Mouse (Mus musculus) liver, adult 2 months (tissue): ENCODE results near the gene Cacng3.

ENCODE experiments used
- CTCF ChIP-seq: fragments of 200-500 bp; IDR thresholded peaks from 2 replicates; pipeline ENCODE4 v1.5.1; 2011; ENCODE audit warnings: low read depth, low read length, control low read depth
- POLR2A ChIP-seq: fragments of 200-500 bp; IDR thresholded peaks from 2 replicates; pipeline ENCODE4 v1.6.1; 2011; ENCODE audit warnings: low read length, control low read depth; ENCODE audit not compliant: insufficient read depth; ENCODE audit errors: extremely low read depth

DNA sequence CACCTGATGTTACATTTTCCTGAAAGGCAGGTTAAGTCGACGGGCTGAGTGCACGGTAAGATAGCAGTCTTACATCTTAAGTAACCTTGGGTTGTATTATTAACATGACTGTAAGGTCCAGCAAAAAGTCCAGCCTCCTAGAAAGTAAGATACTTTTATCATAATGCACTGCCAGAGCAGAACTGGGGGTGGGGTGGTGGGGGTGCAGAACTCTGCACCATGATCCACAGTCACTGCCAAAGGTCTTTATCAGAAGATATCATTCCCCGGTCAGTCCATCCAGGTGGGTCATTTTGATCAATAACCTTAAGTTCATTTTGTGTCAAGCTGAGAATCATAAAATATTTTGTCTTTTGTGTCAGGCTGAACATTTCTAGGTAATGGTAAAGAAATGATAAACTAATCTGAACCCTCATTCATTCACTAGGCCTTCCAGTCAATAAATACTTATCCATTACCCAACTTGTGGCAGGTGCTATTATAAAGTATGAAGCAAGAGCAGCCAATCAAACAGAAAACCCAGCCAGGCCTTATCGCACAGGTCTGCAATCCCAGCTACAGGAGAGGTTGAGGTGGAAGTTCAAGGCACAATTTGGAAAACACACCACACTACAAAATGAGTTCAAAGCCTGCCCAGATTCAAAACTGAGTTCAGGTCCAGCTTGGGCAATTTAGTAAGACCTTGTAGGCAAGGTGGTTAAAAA is 12.7 kb upstream of the Cacng3 start:
- TF ChIP-seq CTCF (no peak), POLR2A (no peak)
